8 mouse cellular contexts compared by ENCODE assay signal in genomic region chr5:107166659-107167370, GRCm38 (mm10).
DNase-seq lines count a peak whose midpoint lies in the region; ATAC-seq and TF ChIP-seq lines count a peak whose summit lies in the region.
"Had no signal": no experiment of that assay in that cellular context is flagged by ENCODE, and none has a peak within 500 bp of the region (broad histone marks: within the 10 kb centered on the region; RNA-seq: fewer than 3 reads in every experiment).

No protein-coding gene starts in this region.

- DNase-seq in layer of hippocampus, adult 2 months (ENCODE audit: low spot score in 2 of 2) = no peak
- DNase-seq in layer of hippocampus, postnatal 14 days (ENCODE audit: low spot score in 2 of 2) = no peak
- no peak for DNase-seq in hindbrain, postnatal 0 days (ENCODE audit: low spot score)
- peak; percentile 75 for DNase-seq in lung, postnatal 25 days (ENCODE audit: low spot score)
- DNase-seq in right cerebral cortex, adult 2 months (ENCODE audit: low spot score in 2 of 2) = no peak

- ATAC-seq in hindbrain, postnatal 0 days = no peak
- no peak for ATAC-seq in granulocyte monocyte progenitor cell, adult 5-6 weeks (replicated peaks; ENCODE audit: poor library complexity, severe bottlenecking)

- no peaks in the 10 kb centered on the region for H3K27me3 ChIP-seq in hindbrain, postnatal 0 days (ENCODE audit: insufficient read depth, low read length)

- no peak for TF ChIP-seq CTCF in layer of hippocampus, adult 2 months (conservative IDR thresholded peaks at IDR 0.05)
- TF ChIP-seq CTCF in embryonic fibroblast, embryonic 13.5 days (IDR thresholded peaks at IDR 0.05; ENCODE audit: borderline replicate concordance, insufficient read depth, low read length) = no peak
- no peak for TF ChIP-seq CTCF in hindbrain, postnatal 0 days (IDR thresholded peaks at IDR 0.05; ENCODE audit: low read depth)

- H3K9ac ChIP-seq in hindbrain, postnatal 0 days (replicated peaks; ENCODE audit: low read length) = no peak overlapping the region

- H3K4me2 ChIP-seq in hindbrain, postnatal 0 days (ENCODE audit: low read depth, low read length) = peak overlapping the region; percentile 38

- no peaks in the 10 kb centered on the region for H3K36me3 ChIP-seq in hindbrain, postnatal 0 days (ENCODE audit: insufficient read depth, low read length)

- WGBS in hindbrain, postnatal 0 days = 82% methylated on average over 11 of the region's 11 CpGs

- peaks cover 15% of the 10 kb centered on the region for H3K4me1 ChIP-seq in embryonic fibroblast, embryonic 13.5 days (ENCODE audit: control insufficient read depth, insufficient read depth, low read length)
- no peaks in the 10 kb centered on the region for H3K4me1 ChIP-seq in hindbrain, postnatal 0 days (ENCODE audit: insufficient read depth, low read length)

- no peak for TF ChIP-seq POLR2A in embryonic fibroblast, embryonic 13.5 days (IDR thresholded peaks at IDR 0.05; ENCODE audit: low read depth, low read length)

- H3K4me3 ChIP-seq in layer of hippocampus, adult 2 months = peak overlapping the region; percentile 49
- peak overlapping the region; percentile 18; the same call in 1 of the 2 replicates for H3K4me3 ChIP-seq in embryonic fibroblast, embryonic 13.5 days (ENCODE audit: insufficient read depth, low read length)
- H3K4me3 ChIP-seq in hindbrain, postnatal 0 days (ENCODE audit: low read length) = no peak overlapping the region

- H3K27ac ChIP-seq in layer of hippocampus, adult 2 months = peak overlapping the region; percentile 88
- H3K27ac ChIP-seq in embryonic fibroblast, embryonic 13.5 days (ENCODE audit: insufficient read depth, low read length) = peak overlapping the region; percentile 97
- H3K27ac ChIP-seq in hindbrain, postnatal 0 days = no peak overlapping the region
- H3K27ac ChIP-seq: macrophage had no signal

- no peaks in the 10 kb centered on the region for H3K9me3 ChIP-seq in hindbrain, postnatal 0 days (ENCODE audit: low read length)
